Mouse (Mus musculus) thymus, postnatal 25 days (tissue): Measurements from ENCODE around the gene Nf1.
A peak's percentile ranks its signal among the peaks of the same experiment; 100 is the strongest.
"Not testable (repeated sequence)": the region's sequence is repeated elsewhere in the genome, so short reads cannot be mapped to it uniquely, and the experiment has no call there.

ENCODE experiments used
- DNase-seq: peaks from one replicate; pipeline ENCODE4 v3.0.0; 2022

The Nf1 gene

GRCm38 (mm10) chr11:79339234-79339807, at the start of gene Nf1:
TSS of gene Nf1 (plus strand) at chr11:79339693.
- DNase-seq, result peak; percentile 83

DNA sequence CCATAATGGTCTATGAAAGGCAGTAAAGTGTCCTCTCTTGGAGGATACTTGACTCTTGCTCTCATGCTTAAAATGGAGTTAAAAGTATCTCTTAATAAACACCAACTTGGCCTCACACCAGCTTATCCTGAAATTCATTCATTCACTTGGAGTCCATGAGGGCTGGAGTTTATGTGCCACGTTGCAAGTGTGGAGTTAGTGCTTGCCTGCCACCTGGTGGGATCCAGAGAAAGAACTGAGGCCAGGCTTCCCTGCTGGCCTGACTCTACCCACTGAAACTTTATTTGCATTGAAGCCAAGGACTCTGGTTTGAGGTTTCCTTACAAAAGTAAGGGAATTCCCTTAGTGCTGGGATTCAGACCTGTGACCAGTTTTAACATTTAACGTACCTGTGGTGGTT, 49.0 kb upstream of the Nf1 start:
- no peak for DNase-seq

- no peak for DNase-seq
These were observed 47.8 kb upstream of the Nf1 start for GRCm38 (mm10) chr11:79291651-79292050.

GRCm38 (mm10) chr11:79292130-79292529, 47.4 kb upstream of the Nf1 start:
- no peak for DNase-seq

- no peak for DNase-seq
These were observed 46.5 kb upstream of the Nf1 start for GRCm38 (mm10) chr11:79293025-79293424.

GRCm38 (mm10) chr11:79293971-79294370, 45.5 kb upstream of the Nf1 start:
- no peak for DNase-seq

GRCm38 (mm10) chr11:79296167-79296566, 43.3 kb upstream of the Nf1 start:
- DNase-seq, result peak; percentile 41

GRCm38 (mm10) chr11:79296856-79297491, 42.5 kb upstream of the Nf1 start, which contains the start of gene Gm9964:
TSS of gene Gm9964 (minus strand) at chr11:79296906.
- DNase-seq, result no peak

- DNase-seq, result no peak
These were observed 39.6 kb upstream of the Nf1 start for GRCm38 (mm10) chr11:79299719-79300431.

GRCm38 (mm10) chr11:79303109-79303508, 36.4 kb upstream of the Nf1 start:
- no peak for DNase-seq

DNA sequence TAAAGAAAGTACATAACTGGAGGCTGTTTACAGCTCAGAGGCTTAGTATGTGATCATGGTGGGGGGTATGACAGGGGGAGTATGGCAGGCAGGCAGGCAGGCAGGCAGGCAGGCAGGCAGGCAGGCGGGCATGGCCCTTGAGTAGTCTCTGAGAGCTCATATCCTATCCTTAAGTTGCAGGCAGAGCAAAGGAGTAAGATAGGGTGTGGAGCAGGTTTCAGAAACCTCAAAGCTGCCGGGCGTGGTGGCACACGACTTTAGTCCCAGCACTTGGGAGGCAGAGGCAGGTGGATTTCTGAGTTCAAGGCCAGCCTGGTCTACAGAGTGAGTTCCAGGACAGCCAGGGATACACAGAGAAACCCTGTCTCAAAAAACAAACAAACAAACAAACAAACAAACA, 35.2 kb upstream of the Nf1 start:
- DNase-seq, result not testable (repeated sequence)

DNA sequence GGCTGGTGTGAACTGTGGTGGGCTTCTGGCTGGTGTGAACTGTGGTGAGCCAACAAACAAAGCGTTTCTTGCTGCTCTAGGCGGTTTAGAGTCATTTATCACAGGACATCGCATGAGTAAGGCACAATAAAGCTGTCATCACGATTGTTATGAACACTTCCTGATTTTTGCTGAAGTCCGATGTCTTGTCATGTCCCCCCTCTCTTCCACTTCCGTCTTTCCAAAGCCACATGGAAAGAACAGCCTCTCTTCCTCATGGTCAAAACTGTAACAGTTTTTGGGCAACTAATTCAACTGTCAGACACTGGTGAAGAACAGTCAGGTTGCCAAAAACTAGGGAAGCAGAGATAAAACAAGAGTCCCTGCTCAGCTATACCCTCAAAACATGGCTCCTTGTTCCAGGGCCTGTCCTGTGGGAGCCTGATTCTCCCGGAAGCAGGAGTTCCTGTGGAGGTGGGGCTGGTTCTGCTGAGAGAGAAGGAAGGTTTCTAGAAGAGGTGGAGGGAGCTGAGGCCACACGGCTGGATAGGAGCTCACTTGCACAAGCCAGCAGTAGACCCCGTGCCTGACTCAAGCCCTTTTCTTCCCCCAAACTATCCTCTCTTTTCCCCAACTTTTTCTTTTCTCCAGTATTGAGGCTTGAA, 33.7 kb upstream of the Nf1 start:
- DNase-seq, result no peak

DNA sequence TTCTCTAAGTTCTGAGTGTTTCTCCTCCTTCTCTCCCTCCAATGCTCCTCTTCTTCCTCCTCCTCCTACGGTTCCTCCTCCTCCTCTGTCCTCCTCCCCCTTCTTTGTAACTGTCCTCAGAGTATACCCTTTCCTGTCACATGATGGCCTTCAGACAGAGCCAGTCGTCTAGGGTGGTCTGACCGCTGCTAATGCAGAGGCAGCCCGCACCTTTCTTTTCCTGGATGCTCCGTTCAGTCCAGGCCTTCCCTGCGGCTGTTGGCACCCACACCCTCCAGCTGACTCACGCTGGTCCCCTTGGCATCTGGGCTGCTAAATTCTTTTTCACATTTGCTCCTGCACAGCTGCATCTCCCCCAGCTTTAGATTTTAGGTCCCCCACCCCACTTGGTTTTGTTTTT, 33.0 kb upstream of the Nf1 start:
- DNase-seq, result no peak

DNA sequence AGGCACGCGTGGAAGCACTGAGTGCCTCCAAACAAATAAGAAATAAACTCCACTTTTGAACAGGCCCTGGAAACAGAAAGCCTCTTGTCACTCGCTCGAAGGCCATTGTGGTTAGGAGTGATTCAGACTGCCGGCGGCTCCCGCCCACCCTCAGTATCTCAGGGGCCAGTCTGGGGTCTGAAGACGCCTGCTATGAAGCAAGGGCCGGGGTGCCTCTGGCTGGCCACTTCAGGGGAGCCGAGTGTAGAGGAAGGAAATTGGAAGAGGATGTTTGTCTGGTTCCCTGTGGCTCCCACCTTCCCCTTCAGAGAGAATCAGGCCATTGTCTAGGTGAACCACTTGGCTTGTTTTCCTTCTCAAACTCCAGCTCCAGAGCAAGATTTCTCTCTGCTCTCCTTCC, 32.5 kb upstream of the Nf1 start:
- DNase-seq, result no peak

GRCm38 (mm10) chr11:79307560-79308200, 31.8 kb upstream of the Nf1 start:
- no peak for DNase-seq

- no peak for DNase-seq
These were observed 29.0 kb upstream of the Nf1 start for GRCm38 (mm10) chr11:79310467-79310866.

DNA sequence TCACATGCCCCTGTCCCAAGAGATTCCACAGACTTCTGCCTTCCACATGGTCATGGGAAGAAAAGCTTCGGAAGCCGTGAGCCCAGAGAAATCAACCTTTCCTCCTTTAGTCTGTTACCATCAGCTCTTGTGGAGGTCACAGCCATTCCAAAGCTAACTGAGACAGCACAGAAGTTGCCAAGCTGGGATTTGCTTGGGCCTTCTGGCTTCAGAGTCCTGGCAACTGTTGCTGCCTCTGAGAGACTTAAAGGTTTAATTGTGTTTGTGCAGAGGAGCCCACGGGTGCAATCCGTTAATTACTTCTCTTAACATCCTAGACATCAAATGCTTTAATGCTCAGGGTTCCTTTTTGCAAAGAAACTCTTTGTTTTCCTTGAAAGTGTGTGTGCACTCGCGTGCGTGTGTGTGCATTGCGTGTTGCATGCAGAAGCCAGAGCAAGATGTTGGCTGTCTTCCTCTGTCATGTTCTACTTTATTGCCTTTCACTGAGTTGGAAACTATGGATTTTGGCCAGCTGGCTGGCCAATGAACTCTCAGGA, 22.6 kb upstream of the Nf1 start:
- no peak for DNase-seq

DNA sequence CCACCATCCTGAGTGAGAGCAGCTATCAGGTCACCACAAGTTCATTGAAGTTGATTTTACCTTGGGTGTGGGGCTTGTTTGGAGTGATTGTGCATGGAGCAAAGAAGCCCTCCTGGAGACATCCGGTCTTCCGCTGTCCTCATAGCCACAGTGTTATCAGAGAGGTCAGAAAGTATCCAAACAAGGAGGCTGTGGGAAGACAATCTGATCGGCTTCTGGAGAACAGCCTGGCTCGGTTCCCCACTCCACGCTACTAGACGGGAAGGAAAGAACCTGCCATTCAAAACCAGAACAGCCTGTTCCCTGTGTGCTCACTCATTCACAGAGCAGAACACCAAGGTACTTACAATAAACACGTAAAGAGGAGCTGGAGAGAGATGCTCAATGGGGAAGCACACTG, 19.7 kb upstream of the Nf1 start:
- DNase-seq, result no peak

DNA sequence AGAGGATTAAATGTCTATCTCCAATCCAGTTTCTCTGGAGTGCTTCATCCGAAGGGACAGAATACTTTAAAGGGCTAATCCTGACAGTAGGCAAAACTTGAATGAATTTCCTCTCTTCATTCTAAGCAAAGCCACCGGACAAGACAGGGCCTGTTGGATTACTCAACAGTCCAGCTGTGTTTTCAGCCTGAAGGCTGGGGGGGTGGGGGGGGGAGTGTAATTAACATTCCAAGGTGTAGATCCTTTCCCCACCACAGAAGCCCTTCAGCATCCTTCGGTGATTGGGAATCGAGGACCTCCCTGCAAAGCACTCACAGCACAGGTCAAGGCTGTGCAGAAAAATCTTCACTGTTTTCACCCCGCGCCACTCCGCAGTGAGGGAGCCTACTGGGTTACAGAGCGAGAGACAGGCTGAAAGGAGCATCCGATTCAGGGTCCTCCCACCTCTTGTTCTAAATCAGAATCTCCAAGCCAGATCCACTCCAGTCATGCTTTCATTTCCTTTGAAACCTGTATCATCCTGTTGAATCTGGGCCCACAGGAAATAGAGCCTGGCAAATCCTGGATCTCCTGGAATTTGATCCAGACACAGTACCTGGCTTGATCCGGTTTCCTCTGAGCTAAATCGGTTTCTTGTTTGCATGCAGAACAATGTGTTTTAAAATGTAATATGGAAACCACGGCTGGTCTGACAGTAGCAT, 15.4 kb upstream of the Nf1 start:
- DNase-seq, result no peak

- DNase-seq, result no peak
These were observed 13.8 kb upstream of the Nf1 start for GRCm38 (mm10) chr11:79325663-79326062.

DNA sequence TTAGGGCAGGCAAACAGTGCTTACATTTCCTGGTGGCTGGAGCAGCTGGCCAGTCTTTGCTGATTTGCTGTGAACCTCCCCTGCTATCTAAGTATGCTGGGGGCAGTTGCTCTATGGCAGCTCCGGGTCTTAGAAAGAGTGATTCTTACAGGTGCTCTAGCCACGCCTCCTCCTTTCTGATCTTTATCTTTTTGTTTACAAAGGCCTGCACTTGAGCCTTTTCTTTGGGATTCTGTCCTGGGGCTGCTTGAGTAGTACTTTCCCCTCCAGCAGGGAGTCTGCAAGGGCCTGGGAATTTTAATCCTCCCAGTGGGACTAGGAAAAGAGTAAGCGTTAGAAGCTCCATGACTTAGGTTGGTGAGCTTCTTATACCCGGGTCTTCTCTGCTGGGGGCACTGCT, 12.4 kb upstream of the Nf1 start:
- no peak for DNase-seq

GRCm38 (mm10) chr11:79328060-79328459, 11.4 kb upstream of the Nf1 start:
- no peak for DNase-seq
